Mouse (Mus musculus) liver, embryonic 13.5 days (tissue): ENCODE measurements around the gene Pcnx2. TPM values are rescaled to one million over a fixed set of nuclear protein-coding genes. Genes with fewer than 3 reads are reported as not detected.

ENCODE experiments used
- ATAC-seq: fragments of 200-750 bp; cut with Nextera tagmentation; 2 replicates; pipeline ENCODE4 v1.8.0; 2017; ENCODE audit warnings: low read depth, mild to moderate bottlenecking, moderate number of reproducible peaks, moderate library complexity
- DNase-seq: peaks from one replicate; pipeline ENCODE4 v3.0.0; 2022
- H3K27ac ChIP-seq: fragments of 300-500 bp; sonication (generic); 2 replicates; pipeline ENCODE4 v1.5.1; 2015; ENCODE audit warnings: moderate library complexity, mild to moderate bottlenecking, inconsistent platforms
- H3K27me3 ChIP-seq: fragments of 300-500 bp; sonication (generic); 2 replicates; pipeline ENCODE4 v1.6.1; 2015; ENCODE audit warnings: mild to moderate bottlenecking, inconsistent platforms
- H3K36me3 ChIP-seq: fragments of 300-500 bp; sonication (generic); 2 replicates; pipeline ENCODE4 v1.6.1; 2015; ENCODE audit warnings: mild to moderate bottlenecking, inconsistent platforms
- H3K4me1 ChIP-seq: fragments of 300-500 bp; sonication (generic); replicated peaks from 2 replicates; pipeline ENCODE4 v1.6.1; 2015; ENCODE audit warnings: inconsistent platforms
- H3K4me2 ChIP-seq: fragments of 300-500 bp; sonication (generic); 2 replicates; pipeline ENCODE4 v1.6.1; 2015; ENCODE audit warnings: inconsistent platforms, mild to moderate bottlenecking, moderate library complexity
- H3K4me3 ChIP-seq: fragments of 300-500 bp; sonication (generic); replicated peaks from 2 replicates; pipeline ENCODE4 v1.5.1; 2015; ENCODE audit warnings: mild to moderate bottlenecking, inconsistent platforms
- H3K9ac ChIP-seq: fragments of 300-500 bp; sonication (generic); 2 replicates; pipeline ENCODE4 v1.6.1; 2015; ENCODE audit warnings: mild to moderate bottlenecking, inconsistent platforms
- H3K9me3 ChIP-seq: fragments of 300-500 bp; sonication (generic); replicated peaks from 2 replicates; pipeline ENCODE4 v1.6.1; 2016; ENCODE audit warnings: inconsistent platforms
- WGBS: fragments of 180-500 bp; shearing (Covaris S2); methylation state at CpG from one replicate; pipeline ENCODE4 v1.1.7; 2015; ENCODE audit not compliant: insufficient replicate concordance; 5-methylcytosine and 5-hydroxymethylcytosine counted together
- polyA plus RNA-seq: library from polyadenylated mRNA; unstranded; fragments of >200 nt; fragmentation: Nextera tagmentation; extraction: Ambion mirVana; gene quantifications from 2 replicates; pipeline ENCODE4 v1.2.1, GENCODE M21; 2015

The Pcnx2 gene
- polyA plus RNA-seq = 0.19 and 0.27 TPM in 2 replicates

- Histone ChIP-seq H3K4me1 (0 out of 2 replicates have a peak, but pooled peaks cover 6% of the 10 kb centered on the region), H3K36me3 (no peaks in the 10 kb centered on the region), H3K9me3 (no peaks in the 10 kb centered on the region), H3K27ac (no peak within 1 kb of the TSS), H3K4me2 (no peak within 1 kb of the TSS), H3K27me3 (peaks cover 41% of the 10 kb centered on the region), H3K9ac (no peak within 1 kb of the TSS), H3K4me3 (no peak within 1 kb of the TSS)
- WGBS = 9% methylated on average over 44 of the region's 44 CpGs
- ATAC-seq (peak; percentile 47; the same call in 1 of the 2 replicates), DNase-seq (no peak)
These were observed at the start of gene Pcnx2 for GRCm38 (mm10) chr8:125897868-125898788. Pcnx2 (minus strand) TSS chr8:125898317.

GRCm38 (mm10) chr8:125944511-125944910 lies 46.4 kb upstream of the Pcnx2 start:
- Histone ChIP-seq H3K9me3 (no peaks in the 10 kb centered on the region), H3K4me1 (no peaks in the 10 kb centered on the region), H3K27me3 (no peaks in the 10 kb centered on the region), H3K4me2 (no peak overlapping the region), H3K27ac (no peak overlapping the region), H3K36me3 (no peaks in the 10 kb centered on the region), H3K9ac (no peak overlapping the region), H3K4me3 (no peak overlapping the region)
- DNase-seq = no peak
- ATAC-seq = no peak
- WGBS = 70% methylated on average over 4 of the region's 4 CpGs

GRCm38 (mm10) chr8:125935649-125936048 lies 37.5 kb upstream of the Pcnx2 start:
- 38% methylated on average over 9 of the region's 9 CpGs for WGBS
- no peaks in the 10 kb centered on the region for H3K4me1 ChIP-seq
- H3K4me2 ChIP-seq = no peak overlapping the region
- DNase-seq (no peak), ATAC-seq (no peak)
- no peaks in the 10 kb centered on the region for H3K27me3 ChIP-seq
- no peak overlapping the region for H3K9ac ChIP-seq
- no peaks in the 10 kb centered on the region for H3K9me3 ChIP-seq
- no peak overlapping the region for H3K27ac ChIP-seq
- H3K4me3 ChIP-seq = no peak overlapping the region
- H3K36me3 ChIP-seq = no peaks in the 10 kb centered on the region

- no peak for DNase-seq
- Histone ChIP-seq H3K27ac (no peak overlapping the region), H3K4me2 (no peak overlapping the region)
These were observed 33.7 kb upstream of the Pcnx2 start for GRCm38 (mm10) chr8:125931822-125932221.

GRCm38 (mm10) chr8:125930276-125931046 lies 32.3 kb upstream of the Pcnx2 start:
- WGBS = 56% methylated on average over 11 of the region's 11 CpGs
- ATAC-seq = peak; percentile 55
- H3K4me2 ChIP-seq = no peak overlapping the region
- H3K9ac ChIP-seq = no peak overlapping the region
- no peak overlapping the region for H3K4me3 ChIP-seq
- no peak for DNase-seq
- H3K9me3 ChIP-seq = no peaks in the 10 kb centered on the region
- no peaks in the 10 kb centered on the region for H3K4me1 ChIP-seq
- no peaks in the 10 kb centered on the region for H3K27me3 ChIP-seq
- no peaks in the 10 kb centered on the region for H3K36me3 ChIP-seq
- no peak overlapping the region for H3K27ac ChIP-seq

More at GRCm38 (mm10) chr8:125931822-125932221, 33.7 kb upstream of the Pcnx2 start:
- Histone ChIP-seq H3K36me3 (no peaks in the 10 kb centered on the region), H3K4me3 (no peak overlapping the region), H3K9ac (no peak overlapping the region), H3K9me3 (no peaks in the 10 kb centered on the region), H3K27me3 (no peaks in the 10 kb centered on the region), H3K4me1 (no peaks in the 10 kb centered on the region)
- no peak for ATAC-seq
- 91% methylated on average over 6 of the region's 6 CpGs for WGBS

- no peak for ATAC-seq
- no peak for DNase-seq
- Histone ChIP-seq H3K27ac (no peak overlapping the region), H3K4me1 (no peaks in the 10 kb centered on the region), H3K27me3 (no peaks in the 10 kb centered on the region), H3K9ac (no peak overlapping the region), H3K4me2 (no peak overlapping the region), H3K4me3 (no peak overlapping the region), H3K9me3 (no peaks in the 10 kb centered on the region), H3K36me3 (no peaks in the 10 kb centered on the region)
- WGBS = 64% methylated on average over 4 of the region's 4 CpGs
These were observed 28.5 kb upstream of the Pcnx2 start for GRCm38 (mm10) chr8:125926636-125927035.

- H3K4me3 ChIP-seq = no peak overlapping the region
- no peaks in the 10 kb centered on the region for H3K4me1 ChIP-seq
- no peak overlapping the region for H3K4me2 ChIP-seq
- H3K9me3 ChIP-seq = no peaks in the 10 kb centered on the region
- DNase-seq (no peak), ATAC-seq (no peak)
- 0 out of 2 replicates have a peak, but pooled peaks cover 5% of the 10 kb centered on the region for H3K27me3 ChIP-seq
- no peak overlapping the region for H3K27ac ChIP-seq
- H3K9ac ChIP-seq = no peak overlapping the region
- no peaks in the 10 kb centered on the region for H3K36me3 ChIP-seq
- WGBS = 64% methylated on average over 3 of the region's 3 CpGs
These were observed 24.2 kb upstream of the Pcnx2 start for GRCm38 (mm10) chr8:125922333-125922732.

- H3K4me3 ChIP-seq = no peak overlapping the region
- no peak overlapping the region for H3K27ac ChIP-seq
- 0 out of 2 replicates have a peak, but pooled peaks cover 5% of the 10 kb centered on the region for H3K27me3 ChIP-seq
- H3K4me1 ChIP-seq = no peaks in the 10 kb centered on the region
- H3K9ac ChIP-seq = no peak overlapping the region
- WGBS = 58% methylated on average over 9 of the region's 9 CpGs
- H3K4me2 ChIP-seq = no peak overlapping the region
- ATAC-seq (no peak), DNase-seq (no peak)
- H3K36me3 ChIP-seq = no peaks in the 10 kb centered on the region
- no peaks in the 10 kb centered on the region for H3K9me3 ChIP-seq
These were observed 22.6 kb upstream of the Pcnx2 start for GRCm38 (mm10) chr8:125920761-125921160.

- Histone ChIP-seq H3K4me3 (no peak overlapping the region), H3K27ac (no peak overlapping the region), H3K4me1 (no peaks in the 10 kb centered on the region), H3K36me3 (no peaks in the 10 kb centered on the region), H3K4me2 (no peak overlapping the region), H3K27me3 (0 out of 2 replicates have a peak, but pooled peaks cover 5% of the 10 kb centered on the region), H3K9me3 (no peaks in the 10 kb centered on the region), H3K9ac (no peak overlapping the region)
- no peak for ATAC-seq
- no peak for DNase-seq
- WGBS = 71% methylated on average over 10 of the region's 10 CpGs
These were observed 22.2 kb upstream of the Pcnx2 start for GRCm38 (mm10) chr8:125920281-125920680.

- H3K4me2 ChIP-seq = no peak overlapping the region
- no peak for DNase-seq
- no peaks in the 10 kb centered on the region for H3K9me3 ChIP-seq
- H3K27ac ChIP-seq = no peak overlapping the region
- WGBS = 66% methylated on average over 8 of the region's 8 CpGs
- no peak for ATAC-seq
- H3K4me3 ChIP-seq = no peak overlapping the region
- H3K9ac ChIP-seq = no peak overlapping the region
- no peaks in the 10 kb centered on the region for H3K36me3 ChIP-seq
- H3K4me1 ChIP-seq = no peaks in the 10 kb centered on the region
- 0 out of 2 replicates have a peak, but pooled peaks cover 5% of the 10 kb centered on the region for H3K27me3 ChIP-seq
These were observed 21.4 kb upstream of the Pcnx2 start for GRCm38 (mm10) chr8:125919560-125919959.

GRCm38 (mm10) chr8:125918719-125919118 lies 20.6 kb upstream of the Pcnx2 start:
- Histone ChIP-seq H3K27me3 (peaks cover 6% of the 10 kb centered on the region; the same call in 1 of the 2 replicates), H3K4me1 (no peaks in the 10 kb centered on the region), H3K9ac (no peak overlapping the region), H3K27ac (no peak overlapping the region), H3K36me3 (no peaks in the 10 kb centered on the region), H3K4me3 (no peak overlapping the region), H3K9me3 (no peaks in the 10 kb centered on the region), H3K4me2 (no peak overlapping the region)
- DNase-seq (no peak), ATAC-seq (no peak)
- WGBS = 49% methylated on average over 2 of the region's 2 CpGs
